Comparison of ENCODE assay signal across 8 mouse cellular contexts in the genomic region with DNA sequence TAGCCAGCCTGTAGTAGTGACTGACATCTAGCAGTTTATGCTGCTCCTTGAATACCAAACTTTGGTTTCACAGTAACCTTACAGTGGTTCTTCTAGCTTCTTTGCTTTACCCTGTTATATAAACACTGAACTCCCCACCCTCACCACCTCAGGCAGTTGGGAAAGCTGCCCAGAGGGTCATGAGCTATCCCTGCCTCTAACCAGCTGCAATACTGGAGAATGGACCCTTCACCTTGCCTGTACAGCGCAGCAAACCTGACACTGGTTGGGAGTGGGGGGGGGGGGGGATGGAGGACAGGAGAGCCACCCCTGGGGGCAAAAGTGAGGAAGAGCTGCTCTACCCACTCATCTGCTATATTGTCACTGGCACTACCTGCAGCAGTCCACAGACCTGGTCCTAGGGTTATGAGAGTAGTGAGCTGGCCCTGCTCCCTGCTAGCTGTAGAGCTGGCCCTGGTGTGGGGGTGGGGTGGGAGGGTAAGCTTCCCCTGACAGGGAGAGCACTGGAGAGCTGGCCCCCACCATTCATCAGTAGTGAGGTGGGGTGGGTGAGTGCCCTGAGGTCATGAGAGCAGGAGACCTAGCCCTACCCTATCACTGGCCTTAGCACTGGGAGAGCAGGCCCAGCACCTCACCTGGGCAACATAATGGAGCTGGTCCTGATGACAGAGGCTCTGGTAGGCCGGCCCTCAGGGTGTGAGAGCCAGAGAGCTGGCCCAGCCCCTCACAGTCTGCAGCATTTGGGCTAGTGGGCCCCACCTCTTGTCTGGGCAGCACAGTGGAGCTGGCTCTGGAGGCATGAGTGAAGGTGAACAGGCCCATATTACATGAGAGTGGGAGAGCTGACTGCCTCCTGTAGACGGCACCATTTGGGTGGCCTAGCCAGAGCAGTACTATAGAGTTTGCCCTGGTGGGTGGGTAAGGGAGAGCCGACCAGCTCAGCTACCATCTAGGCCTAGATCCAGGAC. TPM values are rescaled to one million over a fixed set of nuclear protein-coding genes. Genes with fewer than 3 reads are reported as not detected.
DNase-seq lines count a peak whose midpoint lies in the region; ATAC-seq and TF ChIP-seq lines count a peak whose summit lies in the region.

No protein-coding gene starts in this region.

- no peak overlapping the region for H3K9ac ChIP-seq in lung, embryonic 14.5 days
- H3K9ac ChIP-seq in forebrain, embryonic 14.5 days (ENCODE audit: low read length) = no peak overlapping the region
- no peak overlapping the region for H3K9ac ChIP-seq in midbrain, embryonic 13.5 days (replicated peaks)

- H3K4me2 ChIP-seq in lung, embryonic 14.5 days = no peak overlapping the region
- no peak overlapping the region for H3K4me2 ChIP-seq in forebrain, embryonic 14.5 days (ENCODE audit: low read length)
- H3K4me2 ChIP-seq in midbrain, embryonic 13.5 days (replicated peaks) = no peak overlapping the region

- no peaks in the 10 kb centered on the region for H3K27me3 ChIP-seq in lung, embryonic 14.5 days (ENCODE audit: insufficient read depth, low read length)
- H3K27me3 ChIP-seq in forebrain, embryonic 14.5 days (replicated peaks; ENCODE audit: control insufficient read depth, insufficient read depth, low read length) = no peaks in the 10 kb centered on the region
- H3K27me3 ChIP-seq in midbrain, embryonic 13.5 days = no peaks in the 10 kb centered on the region

- H3K36me3 ChIP-seq in lung, embryonic 14.5 days (ENCODE audit: insufficient read depth) = peaks cover 49% of the 10 kb centered on the region
- peaks cover 45% of the 10 kb centered on the region for H3K36me3 ChIP-seq in forebrain, embryonic 14.5 days (ENCODE audit: control insufficient read depth, insufficient read depth, low read length)
- peaks cover 40% of the 10 kb centered on the region for H3K36me3 ChIP-seq in midbrain, embryonic 13.5 days

- no peak for TF ChIP-seq CTCF in lung, embryonic 14.5 days (IDR thresholded peaks at IDR 0.05; ENCODE audit: low read depth)

- H3K27ac ChIP-seq in lung, embryonic 14.5 days (ENCODE audit: low read depth) = no peak overlapping the region
- no peak overlapping the region for H3K27ac ChIP-seq in forebrain, embryonic 14.5 days (ENCODE audit: low read depth, low read length)
- no peak overlapping the region for H3K27ac ChIP-seq in midbrain, embryonic 13.5 days

- H3K9me3 ChIP-seq in lung, embryonic 14.5 days (ENCODE audit: low read depth, low read length) = no peaks in the 10 kb centered on the region
- no peaks in the 10 kb centered on the region for H3K9me3 ChIP-seq in forebrain, embryonic 14.5 days (replicated peaks; ENCODE audit: control insufficient read depth, low read length)
- no peaks in the 10 kb centered on the region for H3K9me3 ChIP-seq in midbrain, embryonic 13.5 days

- no peaks in the 10 kb centered on the region for H3K4me1 ChIP-seq in lung, embryonic 14.5 days (ENCODE audit: insufficient read depth)
- H3K4me1 ChIP-seq in forebrain, embryonic 14.5 days (ENCODE audit: control insufficient read depth, insufficient read depth, low read length) = no peaks in the 10 kb centered on the region
- H3K4me1 ChIP-seq in midbrain, embryonic 13.5 days (replicated peaks) = no peaks in the 10 kb centered on the region

- WGBS in lung, embryonic 14.5 days = 47% methylated on average over 4 of the region's 4 CpGs
- 59% methylated on average over 4 of the region's 4 CpGs for WGBS in forebrain, embryonic 14.5 days
- 79% methylated on average over 4 of the region's 4 CpGs for WGBS in midbrain, embryonic 13.5 days

- ATAC-seq in lung, embryonic 14.5 days (ENCODE audit: insufficient read depth) = peak; percentile 74
- ATAC-seq in forebrain, embryonic 14.5 days = peak; percentile 68
- peak; percentile 85 for ATAC-seq in midbrain, embryonic 13.5 days

- no peak overlapping the region for H3K4me3 ChIP-seq in lung, embryonic 14.5 days (ENCODE audit: low read depth, low read length)
- H3K4me3 ChIP-seq in forebrain, embryonic 14.5 days (ENCODE audit: low read depth, low read length) = no peak overlapping the region
- H3K4me3 ChIP-seq in midbrain, embryonic 13.5 days (replicated peaks) = no peak overlapping the region

- DNase-seq in lung, embryonic 14.5 days = no peak
- DNase-seq in lung, postnatal 14 days = no peak
- no peak for DNase-seq in forebrain, embryonic 14.5 days (ENCODE audit: low spot score)
- peak; percentile 47 for DNase-seq in kidney, postnatal 14 days
- no peak for DNase-seq in left cerebral cortex, adult 9 months (ENCODE audit: low spot score in 2 of 2)
- no peak for DNase-seq in layer of hippocampus, adult 11-12 months (ENCODE audit: low spot score)
- no peak for DNase-seq in thymus, adult 18-20 months

RNA-seq across cellular contexts. Expression of a gene that starts 14.9 kb away (rescaled TPM):
- polyA plus RNA-seq in lung, embryonic 14.5 days (2014; fragmentation: Nextera tagmentation; extraction: Ambion mirVana) = 61.1 and 62.3 TPM in 2 replicates
- 66.1 and 73.3 TPM in 2 replicates for polyA plus RNA-seq in forebrain, embryonic 14.5 days (2014; fragmentation: Nextera tagmentation; extraction: Ambion mirVana)
- polyA plus RNA-seq in midbrain, embryonic 13.5 days (2015; fragmentation: Nextera tagmentation; extraction: Ambion mirVana) = 45.6 and 46.3 TPM in 2 replicates

RNA-seq across cellular contexts. Expression of a gene that starts 15.0 kb away (rescaled TPM):
- 26.9 and 32.5 TPM in 2 replicates for polyA plus RNA-seq in lung, embryonic 14.5 days (2014; fragmentation: Nextera tagmentation; extraction: Ambion mirVana)
- 50.3 and 57.9 TPM in 2 replicates for polyA plus RNA-seq in forebrain, embryonic 14.5 days (2014; fragmentation: Nextera tagmentation; extraction: Ambion mirVana)
- 24.0 and 27.3 TPM in 2 replicates for polyA plus RNA-seq in midbrain, embryonic 13.5 days (2015; fragmentation: Nextera tagmentation; extraction: Ambion mirVana)

RNA-seq across cellular contexts. Expression of a gene that starts 15.1 kb away (rescaled TPM):
- polyA plus RNA-seq in lung, embryonic 14.5 days (2014; fragmentation: Nextera tagmentation; extraction: Ambion mirVana) = 61.5 and 66.3 TPM in 2 replicates
- polyA plus RNA-seq in forebrain, embryonic 14.5 days (2014; fragmentation: Nextera tagmentation; extraction: Ambion mirVana) = 44.9 and 45.1 TPM in 2 replicates
- polyA plus RNA-seq in midbrain, embryonic 13.5 days (2015; fragmentation: Nextera tagmentation; extraction: Ambion mirVana) = 42.7 and 45.7 TPM in 2 replicates

RNA-seq across cellular contexts. Expression of a gene that starts 28.5 kb away (rescaled TPM):
- polyA plus RNA-seq in lung, embryonic 14.5 days (2014; fragmentation: Nextera tagmentation; extraction: Ambion mirVana) = 0.12 and 0.14 TPM in 2 replicates
- 1.4 and 2.6 TPM in 2 replicates for polyA plus RNA-seq in forebrain, embryonic 14.5 days (2014; fragmentation: Nextera tagmentation; extraction: Ambion mirVana)
- polyA plus RNA-seq in midbrain, embryonic 13.5 days (2015; fragmentation: Nextera tagmentation; extraction: Ambion mirVana) = 2.6 and 2.7 TPM in 2 replicates

RNA-seq across cellular contexts. Expression of a gene that starts 54.7 kb away (rescaled TPM):
- 134 and 135 TPM in 2 replicates for polyA plus RNA-seq in lung, embryonic 14.5 days (2014; fragmentation: Nextera tagmentation; extraction: Ambion mirVana)
- 44.9 and 65.6 TPM in 2 replicates for polyA plus RNA-seq in forebrain, embryonic 14.5 days (2014; fragmentation: Nextera tagmentation; extraction: Ambion mirVana)
- polyA plus RNA-seq in midbrain, embryonic 13.5 days (2015; fragmentation: Nextera tagmentation; extraction: Ambion mirVana) = 43.9 and 45.7 TPM in 2 replicates
